Mouse (Mus musculus): ENCODE data around the gene Gatc. TPM values are rescaled to one million over a fixed set of nuclear protein-coding genes. Genes with fewer than 3 reads are reported as not detected.

The Gatc gene
- polyA plus RNA-seq, 1 experiment from 2014 or later, result 38.0 TPM

- peak; percentile 93 for DNase-seq (ENCODE audit: low spot score)
- 3% methylated on average over 12 of the region's 12 CpGs for WGBS
- Histone ChIP-seq H3K4me3 (no peak overlapping the region), H3K4me1 (peaks cover 30% of the 10 kb centered on the region), H3K27ac (replicated peaks) (0 out of 2 replicates have a peak overlapping the region, but pooled peaks have one; percentile 40), H3K27me3 (replicated peaks; ENCODE audit: low read depth, poor library complexity, severe bottlenecking) (no peaks in the 10 kb centered on the region), H3K9me3 (no peaks in the 10 kb centered on the region), H3K36me3 (replicated peaks) (no peaks in the 10 kb centered on the region)
These were observed 17.9 kb upstream of the Gatc start for GRCm38 (mm10) chr5:115358872-115359271.

GRCm38 (mm10) chr5:115355070-115355469 is 14.1 kb upstream of the Gatc start:
- no peak for DNase-seq (ENCODE audit: low spot score)
- no peak overlapping the region for H3K27ac ChIP-seq (replicated peaks)
- no peaks in the 10 kb centered on the region for H3K27me3 ChIP-seq (replicated peaks; ENCODE audit: low read depth, poor library complexity, severe bottlenecking)
- 62% methylated on average over 13 of the region's 13 CpGs for WGBS
- no peaks in the 10 kb centered on the region for H3K9me3 ChIP-seq
- H3K36me3 ChIP-seq (replicated peaks), result no peaks in the 10 kb centered on the region
- peaks cover 12% of the 10 kb centered on the region for H3K4me1 ChIP-seq
- H3K4me3 ChIP-seq, result no peak overlapping the region

- WGBS, result 81% methylated on average over 5 of the region's 5 CpGs
- Histone ChIP-seq H3K36me3 (replicated peaks) (peaks cover 8% of the 10 kb centered on the region), H3K27ac (replicated peaks) (no peak overlapping the region), H3K4me3 (no peak overlapping the region), H3K27me3 (replicated peaks; ENCODE audit: low read depth, poor library complexity, severe bottlenecking) (no peaks in the 10 kb centered on the region), H3K4me1 (peaks cover 21% of the 10 kb centered on the region), H3K9me3 (no peaks in the 10 kb centered on the region)
- DNase-seq (ENCODE audit: low spot score), result no peak
These were observed 10.4 kb upstream of the Gatc start for GRCm38 (mm10) chr5:115351348-115351747.

- peaks cover 17% of the 10 kb centered on the region for H3K4me1 ChIP-seq
- peak overlapping the region; percentile 79 for H3K27ac ChIP-seq (replicated peaks)
- H3K9me3 ChIP-seq, result no peaks in the 10 kb centered on the region
- no peaks in the 10 kb centered on the region for H3K27me3 ChIP-seq (replicated peaks; ENCODE audit: low read depth, poor library complexity, severe bottlenecking)
- no peak for DNase-seq (ENCODE audit: low spot score)
- under 1% methylated on average over 18 of the region's 18 CpGs for WGBS
- peaks cover 30% of the 10 kb centered on the region for H3K36me3 ChIP-seq (replicated peaks)
- H3K4me3 ChIP-seq, result peak overlapping the region; percentile 75
These were observed 8.2 kb upstream of the Gatc start for GRCm38 (mm10) chr5:115349225-115349555.

DNA sequence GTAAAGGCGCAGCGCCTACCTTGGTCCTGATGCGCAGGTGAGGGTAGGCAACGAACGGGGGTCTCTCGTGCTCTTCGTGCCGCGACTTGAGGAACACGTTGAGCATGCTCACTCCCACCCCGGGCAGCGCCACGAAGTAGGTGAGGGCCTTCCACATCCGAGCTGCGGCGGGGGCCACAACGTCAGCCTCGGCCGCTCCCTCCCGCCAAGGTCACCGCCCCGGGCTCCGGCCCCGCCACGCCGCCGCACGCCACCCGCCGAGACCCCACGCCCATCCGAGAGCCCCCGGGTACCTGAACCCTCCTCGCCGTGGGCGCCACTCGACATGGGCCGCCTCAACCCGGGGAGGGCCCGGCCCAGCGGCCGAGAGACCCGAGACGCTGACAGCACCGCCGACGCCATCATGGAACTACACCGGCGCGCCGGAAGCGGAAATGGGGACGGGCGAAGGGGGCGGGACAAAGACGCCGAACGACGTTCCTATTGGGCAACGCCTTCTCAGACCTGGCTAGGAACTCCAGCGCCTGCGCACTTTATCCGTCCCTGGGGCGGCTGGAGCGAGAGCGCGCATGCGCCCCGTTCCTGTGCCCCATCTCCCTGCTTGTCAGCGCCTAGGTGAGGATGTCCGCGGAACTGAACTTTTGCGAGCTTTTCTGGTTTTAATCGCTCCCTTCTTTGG is 7.7 kb upstream of the Gatc start, which contains the start of gene Cox6a1:
Gene Cox6a1, minus strand, starts transcription at position 436 of the 679 bp plus-strand sequence.
- Histone ChIP-seq H3K9me3 (no peaks in the 10 kb centered on the region), H3K27me3 (replicated peaks; ENCODE audit: low read depth, poor library complexity, severe bottlenecking) (no peaks in the 10 kb centered on the region), H3K36me3 (replicated peaks) (peaks cover 35% of the 10 kb centered on the region), H3K4me1 (peaks cover 17% of the 10 kb centered on the region), H3K4me3 (peak within 1 kb of the TSS; percentile 75), H3K27ac (replicated peaks) (peak within 1 kb of the TSS; percentile 79)
- under 1% methylated on average over 74 of the region's 74 CpGs for WGBS
- DNase-seq (ENCODE audit: low spot score), result peak; percentile 99

- WGBS, result 6% methylated on average over 5 of the region's 5 CpGs
- H3K27me3 ChIP-seq (replicated peaks; ENCODE audit: low read depth, poor library complexity, severe bottlenecking), result no peaks in the 10 kb centered on the region
- no peak overlapping the region for H3K27ac ChIP-seq (replicated peaks)
These were observed 6.6 kb upstream of the Gatc start for GRCm38 (mm10) chr5:115347564-115347963.

DNA sequence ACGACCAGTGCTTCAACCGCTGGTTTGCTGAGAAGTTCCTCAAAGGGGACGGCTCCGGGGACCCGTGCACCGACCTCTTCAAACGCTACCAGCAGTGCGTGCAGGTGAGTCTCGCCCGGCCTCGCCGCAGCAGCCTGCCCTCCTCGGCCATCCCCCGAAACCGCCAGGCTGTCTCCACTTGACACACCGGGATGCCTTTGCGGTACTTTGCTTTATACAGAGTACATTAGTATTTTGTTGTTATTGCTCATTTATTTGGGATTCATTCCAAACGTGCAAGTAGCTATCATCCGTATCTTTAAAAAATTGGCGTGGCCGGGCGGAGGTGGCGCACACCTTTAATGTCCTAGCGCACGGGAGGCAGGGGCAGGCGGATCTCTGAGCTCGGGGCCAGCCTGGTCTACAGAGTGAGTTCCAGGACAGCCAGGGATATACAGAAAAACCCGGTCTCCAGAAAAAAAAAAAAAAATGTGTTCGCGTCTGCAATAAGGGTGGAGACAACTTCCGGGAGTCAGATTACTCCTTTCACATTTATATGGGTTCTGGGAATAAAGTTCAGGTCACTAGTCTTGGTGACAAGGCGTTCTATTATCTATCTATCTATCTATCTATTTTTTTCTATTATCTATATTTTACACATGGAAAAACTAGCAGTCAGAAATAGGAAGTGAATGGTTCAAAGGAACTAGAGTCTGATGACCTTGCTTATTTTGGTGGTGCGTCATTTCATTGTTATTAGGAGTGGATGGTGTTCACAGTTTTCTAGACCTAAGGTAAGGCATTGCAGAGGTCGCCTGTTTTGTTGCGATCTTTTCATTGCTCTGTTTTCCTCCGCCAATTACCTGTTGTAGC is 562 bp upstream of the Gatc start:
- Histone ChIP-seq H3K27ac (replicated peaks) (peak overlapping the region; percentile 92), H3K9me3 (no peaks in the 10 kb centered on the region), H3K27me3 (replicated peaks; ENCODE audit: low read depth, poor library complexity, severe bottlenecking) (no peaks in the 10 kb centered on the region), H3K4me1 (peaks cover 28% of the 10 kb centered on the region), H3K4me3 (peak overlapping the region; percentile 87), H3K36me3 (replicated peaks) (peaks cover 64% of the 10 kb centered on the region)
- 13% methylated on average over 36 of the region's 36 CpGs for WGBS
- no peak for DNase-seq (ENCODE audit: low spot score)

More at GRCm38 (mm10) chr5:115347564-115347963, 6.6 kb upstream of the Gatc start:
- Histone ChIP-seq H3K9me3 (no peaks in the 10 kb centered on the region), H3K4me3 (peak overlapping the region; percentile 75), H3K36me3 (replicated peaks) (peaks cover 46% of the 10 kb centered on the region), H3K4me1 (peaks cover 17% of the 10 kb centered on the region)
- DNase-seq (ENCODE audit: low spot score), result peak; percentile 85

GRCm38 (mm10) chr5:115340007-115340406 is 971 bp downstream of the Gatc start:
- H3K27ac ChIP-seq (replicated peaks), result no peak overlapping the region

GRCm38 (mm10) chr5:115333626-115334025 is 7.4 kb downstream of the Gatc start:
- Histone ChIP-seq H3K9me3 (no peaks in the 10 kb centered on the region), H3K36me3 (replicated peaks) (peaks cover 98% of the 10 kb centered on the region), H3K27me3 (replicated peaks; ENCODE audit: low read depth, poor library complexity, severe bottlenecking) (no peaks in the 10 kb centered on the region), H3K27ac (replicated peaks) (no peak overlapping the region), H3K4me3 (no peak overlapping the region), H3K4me1 (peaks cover 9% of the 10 kb centered on the region)
- WGBS, result 91% methylated on average over 3 of the region's 3 CpGs
- no peak for DNase-seq (ENCODE audit: low spot score)

More at GRCm38 (mm10) chr5:115340007-115340406, 971 bp downstream of the Gatc start:
- no peak for DNase-seq (ENCODE audit: low spot score)
- peaks cover 64% of the 10 kb centered on the region for H3K36me3 ChIP-seq (replicated peaks)
- no peaks in the 10 kb centered on the region for H3K27me3 ChIP-seq (replicated peaks; ENCODE audit: low read depth, poor library complexity, severe bottlenecking)
- peak overlapping the region; percentile 87 for H3K4me3 ChIP-seq
- H3K9me3 ChIP-seq, result no peaks in the 10 kb centered on the region
- H3K4me1 ChIP-seq, result peaks cover 28% of the 10 kb centered on the region
- WGBS, result 44% methylated on average over 7 of the region's 7 CpGs

DNA sequence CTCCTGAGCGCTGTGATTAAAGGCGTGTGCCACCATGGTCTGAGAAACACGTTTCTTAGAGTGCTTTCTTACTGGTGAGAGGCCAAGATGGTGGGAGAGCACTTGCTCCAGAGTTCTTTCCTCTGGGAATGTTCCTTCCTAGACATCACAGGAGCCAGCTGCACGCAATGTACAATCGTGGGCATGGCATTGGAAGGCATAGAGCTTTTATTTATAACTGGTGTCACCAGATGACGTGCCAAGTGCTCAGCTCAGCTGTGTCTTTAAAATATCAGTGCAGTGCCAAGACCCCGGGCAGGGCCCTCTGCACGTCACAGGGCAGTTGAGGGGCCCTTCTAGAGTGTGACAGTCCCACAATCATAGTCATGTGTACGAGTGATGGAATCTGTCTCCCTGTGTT is 10.0 kb downstream of the Gatc start:
- Histone ChIP-seq H3K27ac (replicated peaks) (no peak overlapping the region), H3K9me3 (no peaks in the 10 kb centered on the region), H3K36me3 (replicated peaks) (peaks cover 74% of the 10 kb centered on the region), H3K4me1 (peaks cover 26% of the 10 kb centered on the region), H3K4me3 (peak overlapping the region; percentile 17; the same call in 1 of the 2 replicates), H3K27me3 (replicated peaks; ENCODE audit: low read depth, poor library complexity, severe bottlenecking) (no peaks in the 10 kb centered on the region)
- WGBS, result 92% methylated on average over 9 of the region's 9 CpGs
- no peak for DNase-seq (ENCODE audit: low spot score)

DNA sequence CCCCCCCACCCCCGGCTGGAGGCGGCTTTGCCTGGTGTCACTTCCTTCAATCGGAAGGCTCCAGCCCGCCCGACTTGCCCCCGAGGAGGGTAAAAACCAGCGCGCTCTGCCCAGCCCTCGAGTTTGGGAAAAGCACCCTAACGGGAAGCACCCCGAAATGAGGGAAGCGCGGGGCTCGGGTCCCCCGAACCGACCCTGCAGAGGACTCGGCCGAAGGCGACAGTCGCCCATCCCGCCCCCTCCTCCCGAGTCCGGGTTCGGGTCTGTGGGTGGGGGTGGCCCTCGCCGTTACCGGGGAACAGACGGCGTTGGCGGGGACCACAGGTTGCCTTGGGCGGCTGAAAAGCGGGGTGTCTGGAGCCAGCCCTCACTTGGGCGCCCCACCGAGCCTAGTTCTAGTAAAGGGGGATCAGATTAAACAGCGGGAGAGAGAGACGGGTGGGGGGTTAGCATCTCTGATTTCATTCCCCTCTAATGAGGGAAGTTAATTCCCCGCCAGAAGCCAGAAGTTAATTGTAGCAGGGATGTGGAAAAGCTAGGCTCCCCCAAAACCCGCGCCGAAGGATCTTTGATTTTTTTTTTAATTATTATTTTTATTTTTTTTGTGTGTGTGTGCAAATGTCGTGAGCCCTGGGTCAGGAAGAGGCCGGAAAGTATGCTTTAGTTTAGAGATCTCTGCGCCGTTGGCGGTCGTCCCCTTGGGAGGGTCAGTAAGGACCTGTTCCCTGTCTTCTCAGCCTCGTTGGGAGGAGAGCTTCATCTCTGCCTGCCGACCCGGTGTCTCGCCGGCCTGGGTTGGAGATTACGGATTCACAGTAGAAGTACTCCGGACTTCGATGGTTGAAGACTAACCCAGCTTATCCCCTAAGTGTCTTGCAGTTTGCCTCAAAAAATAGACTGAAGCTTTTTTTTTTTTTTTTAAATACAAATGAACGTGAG is 13.1 kb downstream of the Gatc start:
- peak overlapping the region; percentile 99 for H3K27ac ChIP-seq (replicated peaks)
- no peaks in the 10 kb centered on the region for H3K27me3 ChIP-seq (replicated peaks; ENCODE audit: low read depth, poor library complexity, severe bottlenecking)
- peaks cover 43% of the 10 kb centered on the region for H3K36me3 ChIP-seq (replicated peaks)
- H3K4me3 ChIP-seq, result peak overlapping the region; percentile 100
- peak; percentile 77 for DNase-seq (ENCODE audit: low spot score)
- H3K4me1 ChIP-seq, result peaks cover 29% of the 10 kb centered on the region
- H3K9me3 ChIP-seq, result no peaks in the 10 kb centered on the region
- 2% methylated on average over 55 of the region's 55 CpGs for WGBS

All from embryonic facial prominence, embryonic 10.5 days (tissue).